Mouse (Mus musculus): ENCODE measurements at regions not wholly inside any gene's neighbourhood (a gene's known extent, or its start where the extent isn't known, plus 50 kb on each side); places are given as distances from the start of the nearest gene placed in this dataset.

- DNase-seq = no peak
Observed at GRCm38 (mm10) chr8:29913576-29913975, 2466.1 kb downstream of the Poteg start.

GRCm38 (mm10) chr8:29920486-29920885, 2473.0 kb downstream of the Poteg start:
- DNase-seq = no peak

DNA sequence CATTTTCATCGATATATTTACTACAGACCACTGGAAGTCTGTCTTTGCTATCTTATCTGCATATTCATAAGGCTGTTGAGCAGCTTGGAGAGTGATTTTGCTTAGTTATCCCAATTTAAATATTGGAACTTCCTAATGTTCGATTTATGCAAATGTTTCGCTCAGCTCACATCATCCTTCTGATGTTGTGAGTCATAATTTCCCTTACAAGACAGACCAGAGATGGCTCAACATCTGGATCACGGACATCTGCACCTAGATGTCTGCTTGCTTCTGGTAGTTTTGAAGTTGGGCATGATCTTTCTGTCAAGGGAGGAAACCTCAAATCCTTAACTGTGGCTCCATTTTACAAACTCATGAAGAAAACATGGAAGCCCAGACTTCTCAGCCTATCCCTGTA, 2480.8 kb downstream of the Poteg start:
- no peak for DNase-seq

- DNase-seq = no peak
Observed at GRCm38 (mm10) chr8:29961322-29961721, 2513.9 kb downstream of the Poteg start.

- DNase-seq = peak in 1 of 2 experiments; percentile 3
Observed at GRCm38 (mm10) chr8:29976651-29977350, 2529.3 kb downstream of the Poteg start.

DNA sequence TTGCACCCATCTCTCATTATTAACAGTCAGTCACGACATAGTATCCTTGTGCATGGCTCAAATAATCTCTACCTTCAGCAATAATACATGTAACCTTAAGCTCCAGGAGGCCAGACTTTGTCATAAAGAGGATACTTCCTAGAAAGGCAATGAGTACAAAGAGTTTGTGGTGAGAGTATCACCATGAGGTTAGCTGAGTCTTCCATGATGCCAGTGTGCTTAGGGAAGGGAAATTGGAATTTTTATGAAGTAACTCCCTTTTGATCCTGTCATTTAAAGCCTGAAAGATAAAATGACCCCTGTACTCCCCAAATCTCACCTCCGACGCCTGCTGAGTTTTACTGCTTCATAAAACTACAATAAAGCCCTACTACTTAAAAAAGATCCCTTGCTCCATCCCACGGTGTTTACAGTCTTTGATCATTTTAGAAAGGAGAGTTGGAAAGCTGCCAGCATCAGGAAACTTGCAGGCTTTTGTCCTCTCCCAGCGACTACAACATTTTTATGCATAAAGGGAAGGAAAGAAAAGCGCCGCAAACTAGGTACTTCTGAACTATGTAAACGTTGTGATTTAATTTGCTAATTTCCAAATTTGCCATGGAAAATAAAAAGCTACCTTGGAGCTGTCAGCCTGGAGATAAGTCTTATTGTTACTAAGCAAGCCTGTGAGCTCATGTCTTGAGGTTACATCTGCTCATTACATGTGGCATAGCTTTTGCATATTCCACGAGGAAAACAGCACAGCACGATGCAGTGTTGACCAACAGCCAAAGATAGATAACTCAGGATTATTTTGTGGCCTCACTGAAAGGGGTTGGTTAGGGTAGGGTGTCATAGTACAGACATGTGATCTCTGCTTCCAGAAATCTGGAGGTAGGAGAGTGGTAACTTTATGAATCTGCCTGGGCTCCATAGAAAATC, 2531.4 kb downstream of the Poteg start:
- peak in 1 of 2 experiments; percentile 14 for DNase-seq

- DNase-seq = no peak
Observed at GRCm38 (mm10) chr8:29992549-29992948, 2545.1 kb downstream of the Poteg start.

DNA sequence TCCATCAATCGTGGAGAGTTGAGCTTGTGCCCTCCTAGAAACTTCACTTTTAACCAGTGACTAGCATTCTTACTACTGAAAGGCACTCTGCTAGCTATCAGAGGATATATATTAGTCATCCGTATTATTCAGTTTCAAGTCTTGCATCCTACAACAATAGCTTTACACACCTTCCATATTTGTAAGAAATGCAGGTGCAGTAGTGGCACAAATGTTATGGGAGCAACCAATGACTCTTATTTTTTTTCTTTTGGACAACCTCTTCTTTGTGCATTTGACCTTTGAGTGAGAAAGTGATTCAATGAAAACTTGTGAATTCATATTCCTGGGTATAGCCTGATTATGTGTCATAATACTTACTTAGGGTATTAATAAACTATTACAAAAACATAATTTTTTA, 2551.9 kb downstream of the Poteg start:
- no peak for DNase-seq

Data from cerebellum, postnatal 10 days (tissue).